Mouse (Mus musculus) kidney, adult 9 months (tissue): ENCODE results near the gene Tbkbp1.
A peak's percentile ranks its signal among the peaks of the same experiment; 100 is the strongest.

ENCODE experiments used
- DNase-seq: peaks from one replicate; pipeline ENCODE4 v3.0.0; 2022

Gene Tbkbp1

GRCm38 (mm10) chr11:97126645-97127468 lies 24.4 kb downstream of the Tbkbp1 start:
- peak; percentile 34 for DNase-seq

GRCm38 (mm10) chr11:97124266-97125036 lies 26.8 kb downstream of the Tbkbp1 start:
- no peak for DNase-seq

GRCm38 (mm10) chr11:97123282-97123890 lies 27.9 kb downstream of the Tbkbp1 start:
- no peak for DNase-seq

- no peak for DNase-seq
Observed at GRCm38 (mm10) chr11:97120641-97121040, 30.7 kb downstream of the Tbkbp1 start.

DNA sequence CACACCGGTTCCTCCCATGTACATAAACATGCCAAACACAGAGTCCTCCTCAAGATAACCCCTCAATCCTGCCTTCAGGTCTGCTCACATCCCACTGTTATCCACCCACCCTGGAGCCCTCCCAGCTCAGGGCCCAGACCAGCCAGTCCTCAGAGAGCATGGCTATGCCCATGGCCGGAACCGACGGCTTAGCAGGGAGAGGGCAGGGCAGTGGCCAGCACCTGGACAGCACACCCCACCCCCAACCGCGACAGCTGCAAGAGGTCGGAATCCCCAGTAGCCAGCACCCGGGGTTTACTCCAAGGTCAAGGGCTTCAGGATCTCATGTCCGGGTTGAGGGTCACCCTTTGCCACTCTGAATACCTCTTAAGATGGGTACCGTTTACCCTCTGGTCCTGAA lies 31.1 kb downstream of the Tbkbp1 start:
- no peak for DNase-seq

DNA sequence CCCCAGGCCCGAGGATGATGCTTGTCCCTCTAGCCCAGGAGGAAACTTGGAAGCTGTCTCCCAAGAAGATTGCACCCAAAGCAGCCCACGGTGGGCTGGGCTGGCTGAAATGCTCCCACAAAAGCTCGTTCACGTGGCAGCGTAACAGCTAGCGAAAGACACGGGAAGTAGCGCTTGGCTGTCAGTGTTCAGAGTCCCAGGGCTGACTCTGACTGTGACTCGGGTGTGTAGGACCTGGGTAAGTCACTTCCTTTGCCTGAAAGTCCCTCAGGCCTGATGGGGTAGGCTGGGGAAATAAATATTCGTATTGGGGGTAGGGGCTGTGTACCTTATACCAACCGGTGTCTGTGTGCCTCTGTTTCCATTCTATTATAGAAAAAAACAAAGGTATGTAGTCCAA lies 35.5 kb downstream of the Tbkbp1 start:
- DNase-seq: no peak

- no peak for DNase-seq
Observed at GRCm38 (mm10) chr11:97114671-97115601, 36.4 kb downstream of the Tbkbp1 start, which contains the start of gene Tbx21. Gene Tbx21, minus strand, starts transcription at chr11:97115331.

DNA sequence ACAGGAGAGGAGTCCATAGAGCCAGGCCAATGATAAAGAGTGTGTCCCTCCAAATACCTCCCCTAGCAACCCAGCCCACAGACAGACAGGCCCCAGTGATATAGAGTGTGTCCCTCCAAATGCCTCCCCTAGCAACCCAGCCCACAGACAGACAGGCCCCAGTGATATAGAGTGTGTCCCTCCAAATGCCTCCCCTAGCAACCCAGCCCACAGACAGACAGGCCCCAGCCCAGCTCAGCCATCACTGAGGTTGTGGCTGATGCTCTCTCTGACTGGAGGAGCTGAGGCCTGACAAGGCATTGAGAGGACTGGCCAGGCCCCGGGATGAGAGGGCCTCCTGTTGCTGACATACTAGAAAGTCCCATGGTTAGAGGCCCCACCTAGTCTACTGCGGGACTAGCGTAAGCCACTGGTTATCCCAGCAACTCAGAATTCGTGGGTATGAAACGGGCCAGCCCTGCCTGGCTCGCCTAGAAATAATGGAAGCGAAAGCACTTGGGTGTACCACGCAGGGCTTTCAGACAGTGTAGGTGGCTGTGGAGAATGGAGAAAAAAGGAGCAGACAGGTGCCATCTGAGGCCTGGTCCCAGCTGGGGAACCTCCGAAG lies 38.7 kb downstream of the Tbkbp1 start:
- no peak for DNase-seq

- DNase-seq: no peak
Observed at GRCm38 (mm10) chr11:97108976-97109375, 42.3 kb downstream of the Tbkbp1 start.

DNA sequence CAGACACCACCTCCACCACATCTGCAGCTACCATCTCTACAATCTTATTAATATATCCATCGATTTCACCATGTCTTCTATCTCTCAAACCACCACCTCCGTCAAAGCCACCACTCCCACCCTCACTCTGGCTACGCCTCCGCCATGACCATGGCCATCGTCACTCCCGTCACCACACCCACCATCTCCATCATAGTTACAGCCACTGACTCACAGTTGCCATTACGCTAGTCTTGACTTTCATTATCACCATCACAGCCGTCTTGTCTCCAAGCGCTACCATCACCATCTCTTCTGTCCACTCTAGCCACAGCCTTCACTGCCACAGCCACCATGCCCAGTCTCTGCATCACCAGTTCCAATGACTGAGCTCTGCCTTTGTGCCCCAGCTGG lies 47.2 kb downstream of the Tbkbp1 start:
- no peak for DNase-seq

DNA sequence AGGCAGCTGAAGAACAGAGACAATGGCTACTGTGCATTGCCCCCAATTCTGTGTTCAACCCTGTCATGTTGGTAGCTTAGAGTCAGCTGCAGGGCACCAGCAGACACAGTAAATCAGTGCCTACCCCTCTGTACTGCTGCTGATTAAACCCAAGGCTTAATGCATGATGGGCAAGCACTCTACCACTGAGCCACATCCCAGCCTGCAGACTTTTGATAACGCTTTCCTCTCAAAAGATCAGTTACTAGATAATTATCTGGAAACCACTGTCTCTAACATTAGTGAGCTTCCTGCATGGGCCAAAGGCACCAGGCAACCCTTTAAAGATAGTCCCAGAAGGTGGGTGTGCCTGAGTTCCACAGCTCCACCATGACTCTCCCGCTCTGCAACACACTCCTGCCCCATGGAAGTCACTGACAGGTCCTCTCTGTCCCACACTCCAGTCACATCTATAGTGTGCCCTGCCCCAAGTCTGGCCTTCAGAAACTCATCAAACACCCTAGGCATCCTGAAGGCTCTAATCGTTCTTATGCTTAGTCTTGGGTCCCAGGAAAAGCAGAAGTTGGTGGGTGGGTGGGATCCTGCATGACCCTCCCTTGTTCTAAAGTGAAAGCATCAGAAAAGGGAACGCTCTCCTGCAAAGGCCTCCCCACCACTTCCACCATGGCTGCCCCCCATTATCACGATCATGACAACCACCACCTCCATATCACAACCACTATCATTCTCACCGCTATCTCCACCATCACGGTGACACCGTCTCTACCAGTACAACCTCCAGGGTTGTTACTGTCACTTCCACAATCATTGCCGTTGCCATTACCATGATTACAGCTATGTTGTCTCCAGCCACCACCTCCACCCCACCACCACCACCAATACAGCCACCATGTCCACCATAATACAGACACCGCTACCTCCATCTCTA lies 47.9 kb downstream of the Tbkbp1 start:
- DNase-seq: no peak

DNA sequence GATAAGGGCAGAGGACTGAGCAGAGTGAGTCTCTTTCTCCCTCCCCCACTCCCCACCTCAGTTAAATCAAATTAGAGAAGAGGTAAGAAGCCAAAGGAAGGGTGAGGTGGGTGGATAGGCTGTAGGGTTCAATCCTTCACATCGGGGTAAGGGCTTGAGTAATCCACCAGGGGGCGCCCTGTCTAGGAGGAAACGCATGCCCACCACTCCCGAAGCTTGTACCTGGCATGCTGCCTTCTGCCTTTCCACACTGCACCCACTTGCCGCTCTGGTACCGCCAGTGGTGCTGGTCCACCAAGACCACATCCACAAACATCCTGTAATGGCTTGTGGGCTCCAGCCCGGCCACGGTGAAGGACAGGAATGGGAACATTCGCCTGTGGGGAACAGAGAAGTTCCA lies 49.6 kb downstream of the Tbkbp1 start:
- DNase-seq: peak; percentile 51

DNA sequence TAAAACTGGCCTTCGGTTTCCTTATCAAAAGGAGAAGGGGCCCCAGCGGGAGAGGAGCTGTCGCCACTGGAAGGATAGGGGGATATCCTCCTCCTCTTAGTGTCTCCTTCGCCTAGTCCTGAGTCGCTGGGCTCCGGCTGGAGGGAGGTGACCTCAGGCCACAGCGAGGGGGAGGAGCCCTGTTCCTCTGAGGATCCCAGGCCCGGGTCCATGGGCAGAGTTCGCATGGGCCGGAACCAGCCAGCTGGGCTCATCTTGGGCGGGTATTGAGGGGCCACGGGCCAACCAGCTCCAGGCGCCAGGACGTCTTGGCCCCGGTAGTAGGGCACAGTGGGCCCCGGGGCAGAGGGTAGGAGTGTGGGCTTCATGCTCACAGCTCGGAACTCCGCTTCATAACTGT lies 52.5 kb downstream of the Tbkbp1 start:
- DNase-seq: peak; percentile 42

GRCm38 (mm10) chr11:97094600-97094999 lies 56.7 kb downstream of the Tbkbp1 start:
- DNase-seq: no peak

GRCm38 (mm10) chr11:97086365-97086764 lies 64.9 kb downstream of the Tbkbp1 start:
- DNase-seq: no peak
